Mouse (Mus musculus) brain, embryonic 14.5 days (tissue): Measurements from ENCODE around the gene Sohlh2.

ENCODE experiments used
- CTCF ChIP-seq: fragments of 200-500 bp; IDR thresholded peaks from 2 replicates; pipeline ENCODE4 v1.5.1; 2012; ENCODE audit warnings: inconsistent platforms, mild to moderate bottlenecking, moderate library complexity, borderline replicate concordance; ENCODE audit not compliant: insufficient read depth, insufficient read length; ENCODE audit errors: extremely low read depth
- POLR2A ChIP-seq: fragments of 200-500 bp; IDR thresholded peaks from 2 replicates; pipeline ENCODE4 v1.6.1; 2012; ENCODE audit warnings: mild to moderate bottlenecking, inconsistent platforms, borderline replicate concordance; ENCODE audit not compliant: poor library complexity, insufficient read depth, insufficient read length, severe bottlenecking; ENCODE audit errors: extremely low read depth

- TF ChIP-seq POLR2A (no peak), CTCF (no peak)
These were observed 60.0 kb downstream of the Sohlh2 start, which contains the start of gene Dclk1 for GRCm38 (mm10) chr3:55241730-55242421.
